In the genomic region with DNA sequence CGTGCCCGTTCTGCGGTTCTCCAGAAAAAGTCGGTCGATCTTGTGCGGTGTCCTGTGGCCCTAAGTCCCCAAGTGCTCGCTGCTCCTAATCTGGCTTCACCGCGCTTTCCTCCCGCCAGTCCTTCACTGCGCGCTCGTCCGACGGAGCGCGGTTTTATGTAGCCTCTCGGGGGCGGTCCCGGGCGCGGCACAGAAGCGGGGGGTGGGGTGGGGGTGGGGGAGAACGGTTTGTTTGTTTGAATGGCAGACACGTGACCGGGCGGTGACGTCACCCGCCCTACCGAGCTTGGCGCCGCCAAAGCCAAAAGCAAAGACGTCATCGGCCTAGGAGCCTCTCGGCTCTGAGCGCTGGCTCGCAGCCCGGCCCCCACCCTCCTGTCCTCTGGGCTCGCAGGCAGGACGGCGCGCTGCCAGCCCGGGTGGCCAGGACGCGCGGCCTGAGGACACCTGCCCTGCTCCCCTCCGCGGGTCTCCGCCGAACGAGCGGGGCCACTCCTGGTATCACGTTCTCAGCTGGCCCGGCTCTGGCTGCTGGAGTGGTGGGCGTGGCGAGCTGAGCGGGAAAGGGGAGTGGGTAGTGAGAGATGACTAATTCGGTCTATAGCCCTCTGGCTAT, we compare ENCODE assay signal across 8 mouse cellular contexts. TPM values are rescaled to one million over a fixed set of nuclear protein-coding genes. Genes with fewer than 3 reads are reported as not detected.
DNase-seq lines count a peak whose midpoint lies in the region; ATAC-seq and TF ChIP-seq lines count a peak whose summit lies in the region.

No protein-coding gene starts in this region.

- under 1% methylated on average over 57 of the region's 58 CpGs for WGBS in heart, embryonic 11.5 days (ENCODE audit: insufficient replicate concordance)
- under 1% methylated on average over 54 of the region's 58 CpGs for WGBS in kidney, embryonic 16.5 days
- WGBS in liver, adult 2 months, result under 1% methylated on average over 58 of the region's 58 CpGs

- no peaks in the 10 kb centered on the region for H3K9me3 ChIP-seq in heart, embryonic 11.5 days (replicated peaks; ENCODE audit: control insufficient read depth, low read length)
- no peaks in the 10 kb centered on the region for H3K9me3 ChIP-seq in kidney, embryonic 16.5 days (ENCODE audit: low read length)

- H3K9ac ChIP-seq in heart, embryonic 11.5 days (ENCODE audit: low read depth, low read length), result peak overlapping the region; percentile 99
- H3K9ac ChIP-seq in kidney, embryonic 16.5 days (replicated peaks; ENCODE audit: low read length), result peak overlapping the region; percentile 90
- H3K9ac ChIP-seq in liver, adult 2 months (ENCODE audit: low read depth, low read length), result peak overlapping the region; percentile 98

- peak overlapping the region; percentile 62 for H3ac ChIP-seq in myocyte (ENCODE audit: control insufficient read depth, insufficient read length)

- 0 out of 2 replicates have a peak, but pooled peaks have one; percentile 5 for TF ChIP-seq CTCF in liver, adult 2 months (IDR thresholded peaks at IDR 0.05; ENCODE audit: low read depth, low read length)

- H3K27ac ChIP-seq in heart, embryonic 11.5 days (ENCODE audit: low read depth, low read length), result peak overlapping the region; percentile 99
- peak overlapping the region; percentile 98 for H3K27ac ChIP-seq in kidney, embryonic 16.5 days (ENCODE audit: low read length)
- H3K27ac ChIP-seq in liver, adult 2 months (replicated peaks; ENCODE audit: insufficient read depth, low read depth, low read length), result peak overlapping the region; percentile 99

- H3K4me2 ChIP-seq in heart, embryonic 11.5 days, result peak overlapping the region; percentile 83
- peak overlapping the region; percentile 87 for H3K4me2 ChIP-seq in kidney, embryonic 16.5 days (replicated peaks; ENCODE audit: low read depth, low read length)
- H3K4me2 ChIP-seq in myocyte (ENCODE audit: low read depth), result peak overlapping the region; percentile 81

- H3K4me1 ChIP-seq in heart, embryonic 11.5 days (ENCODE audit: control insufficient read depth, insufficient read depth, low read length), result peaks cover 56% of the 10 kb centered on the region
- H3K4me1 ChIP-seq in kidney, embryonic 16.5 days (ENCODE audit: insufficient read depth, low read length), result peaks cover 38% of the 10 kb centered on the region
- peaks cover 25% of the 10 kb centered on the region for H3K4me1 ChIP-seq in liver, adult 2 months (ENCODE audit: control insufficient read depth, insufficient read depth, low read length)

- peak; percentile 100 for TF ChIP-seq POLR2A in liver, adult 2 months (IDR thresholded peaks at IDR 0.05; ENCODE audit: extremely low read depth, insufficient read depth, low read length)
- TF ChIP-seq POLR2A in myocyte (IDR thresholded peaks at IDR 0.05; ENCODE audit: insufficient read length, low read depth), result peak; percentile 73

- no peaks in the 10 kb centered on the region for H3K36me3 ChIP-seq in heart, embryonic 11.5 days (ENCODE audit: control insufficient read depth, insufficient read depth, low read length)
- H3K36me3 ChIP-seq in kidney, embryonic 16.5 days (ENCODE audit: insufficient read depth, low read length), result peaks cover 5% of the 10 kb centered on the region; the same call in 1 of the 2 replicates
- H3K36me3 ChIP-seq in liver, adult 2 months (ENCODE audit: control insufficient read depth, insufficient read depth, low read length), result peaks cover 14% of the 10 kb centered on the region
- peaks cover 6% of the 10 kb centered on the region for H3K36me3 ChIP-seq in myocyte (ENCODE audit: control insufficient read depth, insufficient read depth)
- H3K36me3 ChIP-seq in splenic B cell, adult 2 months (ENCODE audit: control insufficient read depth, insufficient read depth, low read length, poor library complexity, severe bottlenecking), result no peaks in the 10 kb centered on the region

- H3K4me3 ChIP-seq in heart, embryonic 11.5 days (ENCODE audit: low read depth, low read length), result peak overlapping the region; percentile 79
- peak overlapping the region; percentile 75 for H3K4me3 ChIP-seq in kidney, embryonic 16.5 days (ENCODE audit: low read length)
- peak overlapping the region; percentile 90 for H3K4me3 ChIP-seq in liver, adult 2 months (ENCODE audit: insufficient read depth, low read depth, low read length)
- H3K4me3 ChIP-seq in myocyte, result peak overlapping the region; percentile 82

- H3K79me2 ChIP-seq in liver, adult 2 months (ENCODE audit: control insufficient read depth, insufficient read depth, low read length), result peaks cover 9% of the 10 kb centered on the region; the same call in 1 of the 2 replicates
- peaks cover 13% of the 10 kb centered on the region for H3K79me2 ChIP-seq in myocyte (ENCODE audit: control insufficient read depth, insufficient read depth)

- ATAC-seq in erythroblast, adult 5-6 weeks (replicated peaks; ENCODE audit: low FRiP score, poor library complexity, severe bottlenecking), result peak; percentile 76
- peak; percentile 92 for ATAC-seq in heart, embryonic 11.5 days (replicated peaks; ENCODE audit: insufficient number of reproducible peaks, low FRiP score, low TSS enrichment)
- ATAC-seq in kidney, embryonic 16.5 days (ENCODE audit: low FRiP score, low TSS enrichment), result peak; percentile 86

- peak; percentile 95 to 96 for DNase-seq in B cell, adult 2 months
- DNase-seq in brain, adult 2 months (ENCODE audit: low read depth, low spot score), result peak; percentile 99
- peak; percentile 91 for DNase-seq in liver, adult 2 months (ENCODE audit: extremely low read depth, low read depth, low spot score)
- peak; percentile 99 for DNase-seq in splenic B cell, adult 2 months (ENCODE audit: low read depth, low spot score)

- H3K27me3 ChIP-seq in heart, embryonic 11.5 days (ENCODE audit: control insufficient read depth, insufficient read depth, low read length), result no peaks in the 10 kb centered on the region
- no peaks in the 10 kb centered on the region for H3K27me3 ChIP-seq in kidney, embryonic 16.5 days (ENCODE audit: insufficient read depth, low read length)
- H3K27me3 ChIP-seq in liver, adult 2 months (ENCODE audit: control insufficient read depth, insufficient read depth, low read length), result no peaks in the 10 kb centered on the region
- H3K27me3 ChIP-seq in myocyte (ENCODE audit: control insufficient read depth, insufficient read depth, insufficient read length), result no peaks in the 10 kb centered on the region
- no peaks in the 10 kb centered on the region for H3K27me3 ChIP-seq in splenic B cell, adult 2 months (ENCODE audit: control insufficient read depth, insufficient read depth, low read length, poor library complexity, severe bottlenecking)

TF ChIP-seq in myocyte, 11 proteins besides CTCF, POLR2A, EP300 and RAD21:
- peak in 2 of 3 experiments; percentile 62 to 90 for TF ChIP-seq MYOG (IDR thresholded peaks at IDR 0.05; ENCODE audit: control insufficient read depth in 1 of 3, insufficient read depth in 1 of 3, insufficient read length in 2 of 3, low read depth in 2 of 3)
- peak; percentile 90 for TF ChIP-seq POLR2AphosphoS2 (IDR thresholded peaks at IDR 0.05; ENCODE audit: insufficient read length, low read depth)
- TF ChIP-seq TCF3 (IDR thresholded peaks at IDR 0.05; ENCODE audit: insufficient read length, low read depth), result no peak
- TF ChIP-seq MYOD1 (IDR thresholded peaks at IDR 0.05; ENCODE audit: control insufficient read depth in 1 of 3, insufficient read length in 2 of 3, low read depth in 2 of 3), result peak in 2 of 3 experiments; percentile 39 to 80
- TF ChIP-seq USF1 (IDR thresholded peaks at IDR 0.05; ENCODE audit: low read depth), result peak; percentile 70

RNA-seq across cellular contexts. Expression of gene Ergic1, which starts 52.8 kb away (rescaled TPM):
- 23.4 and 26.1 TPM in 2 replicates for total RNA-seq in erythroblast, adult 5-6 weeks (2015; ENCODE audit: low replicate concordance)
- 2.1 and 10.3 TPM in 2 replicates for total RNA-seq in erythroblast, adult 5-6 weeks (2017; ENCODE audit: low replicate concordance)
- 147 TPM in 2 replicates for polyA plus RNA-seq in heart, embryonic 11.5 days (2014; fragmentation: Nextera tagmentation; extraction: Ambion mirVana)
- 131 and 141 TPM in 2 replicates for polyA plus RNA-seq in kidney, embryonic 16.5 days (2015; fragmentation: Nextera tagmentation; extraction: Ambion mirVana)
- total RNA-seq in liver, adult 2 months (2014; rRNA removed), result 30.7 and 34.6 TPM in 2 replicates
- polyA plus RNA-seq in liver, adult 2 months (2012; rRNA removed), result 93.3 and 106 TPM in 2 replicates
- 102 TPM for polyA plus RNA-seq in myocyte (2012; fragmentation: generic; extraction: Trizol)

RNA-seq across cellular contexts. Expression of gene Dusp1, which starts 53.5 kb away (rescaled TPM):
- total RNA-seq in erythroblast, adult 5-6 weeks (2015; ENCODE audit: low replicate concordance), result 54.8 and 66.0 TPM in 2 replicates
- 9.5 and 13.1 TPM in 2 replicates for total RNA-seq in erythroblast, adult 5-6 weeks (2017; ENCODE audit: low replicate concordance)
- polyA plus RNA-seq in heart, embryonic 11.5 days (2014; fragmentation: Nextera tagmentation; extraction: Ambion mirVana), result 30.0 and 33.9 TPM in 2 replicates
- 26.8 and 28.3 TPM in 2 replicates for polyA plus RNA-seq in kidney, embryonic 16.5 days (2015; fragmentation: Nextera tagmentation; extraction: Ambion mirVana)
- 10.5 and 10.7 TPM in 2 replicates for total RNA-seq in liver, adult 2 months (2014; rRNA removed)
- 22.2 and 40.0 TPM in 2 replicates for polyA plus RNA-seq in liver, adult 2 months (2012; rRNA removed)
- polyA plus RNA-seq in myocyte (2012; fragmentation: generic; extraction: Trizol), result 11.6 TPM

Comparison
In these comparisons a context has a peak if more than half of its experiments do, and no peak if none do; other contexts are left out.
1. Peak in every context shown above with its lines: DNase-seq, ATAC-seq, H3K4me3 ChIP-seq and H3K27ac ChIP-seq.